Mouse (Mus musculus) brain, embryonic 14.5 days (tissue): ENCODE results near the gene Myo1d. TPM values are rescaled to one million over a fixed set of nuclear protein-coding genes. Genes with fewer than 3 reads are reported as not detected.

Experiments
- DNase-seq: peaks from one replicate; pipeline ENCODE4 v3.0.0-alpha.2; 2011; ENCODE audit warnings: low read depth
- CTCF ChIP-seq: fragments of 200-500 bp; IDR thresholded peaks from 2 replicates; pipeline ENCODE4 v1.5.1; 2012; ENCODE audit warnings: inconsistent platforms, mild to moderate bottlenecking, moderate library complexity, borderline replicate concordance; ENCODE audit not compliant: insufficient read depth, insufficient read length; ENCODE audit errors: extremely low read depth
- POLR2A ChIP-seq: fragments of 200-500 bp; IDR thresholded peaks from 2 replicates; pipeline ENCODE4 v1.6.1; 2012; ENCODE audit warnings: mild to moderate bottlenecking, inconsistent platforms, borderline replicate concordance; ENCODE audit not compliant: poor library complexity, insufficient read depth, insufficient read length, severe bottlenecking; ENCODE audit errors: extremely low read depth
- polyA plus RNA-seq: library from polyadenylated mRNA; depleted of rRNA; stranded (reverse); fragments of >200 nt; gene quantifications from 2 replicates; pipeline ENCODE4 v1.2.3, GENCODE M21; 2012

The Myo1d gene
- polyA plus RNA-seq, 1 experiment, result 2.2 TPM

DNA sequence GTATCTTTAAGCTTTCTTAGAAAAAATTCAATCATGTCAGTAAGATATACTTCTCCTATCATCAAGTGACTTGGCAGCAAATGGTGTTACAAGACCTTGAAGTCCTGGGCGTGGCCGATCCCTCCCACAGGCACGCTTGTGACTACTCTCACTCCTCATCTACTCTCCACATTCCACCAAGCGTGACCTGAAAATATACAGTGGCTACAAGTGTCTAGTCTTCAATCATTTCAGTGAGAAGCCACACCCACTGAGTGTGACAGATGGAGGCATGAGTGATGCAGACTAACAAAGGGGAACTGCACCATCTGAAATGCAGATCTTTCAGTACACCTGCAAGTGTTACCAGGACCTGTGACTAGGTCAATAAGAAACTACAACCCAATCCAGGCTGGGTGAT lies 79.2 kb downstream of the Myo1d start:
- no peak for DNase-seq
- TF ChIP-seq POLR2A (no peak), CTCF (no peak)

DNA sequence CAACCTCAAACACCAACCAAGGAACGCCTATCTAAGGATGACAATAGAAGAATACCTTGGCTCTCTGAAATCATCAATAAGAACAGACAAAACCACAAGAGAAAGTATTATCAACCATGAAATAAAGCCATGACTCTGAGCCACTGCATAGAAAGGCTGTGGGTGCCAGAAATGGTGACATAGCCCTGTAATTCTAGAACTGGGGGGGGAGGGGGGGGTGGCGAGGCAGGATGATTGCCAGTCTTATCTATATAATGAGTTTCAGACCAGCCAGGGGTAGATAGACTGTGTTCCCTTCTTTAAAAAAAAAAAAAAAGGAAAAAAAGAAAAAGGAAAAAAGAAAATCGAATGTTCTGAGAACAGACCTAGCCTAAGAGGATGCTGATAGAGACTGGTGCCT lies 81.1 kb downstream of the Myo1d start:
- TF ChIP-seq CTCF, result no peak
- no peak for TF ChIP-seq POLR2A
- no peak for DNase-seq

- TF ChIP-seq CTCF, result peak; percentile 42; the same call in 1 of the 2 replicates
- TF ChIP-seq POLR2A, result no peak
- DNase-seq, result peak; percentile 88
Measured at GRCm38 (mm10) chr11:80696350-80696749, 83.5 kb downstream of the Myo1d start.

DNA sequence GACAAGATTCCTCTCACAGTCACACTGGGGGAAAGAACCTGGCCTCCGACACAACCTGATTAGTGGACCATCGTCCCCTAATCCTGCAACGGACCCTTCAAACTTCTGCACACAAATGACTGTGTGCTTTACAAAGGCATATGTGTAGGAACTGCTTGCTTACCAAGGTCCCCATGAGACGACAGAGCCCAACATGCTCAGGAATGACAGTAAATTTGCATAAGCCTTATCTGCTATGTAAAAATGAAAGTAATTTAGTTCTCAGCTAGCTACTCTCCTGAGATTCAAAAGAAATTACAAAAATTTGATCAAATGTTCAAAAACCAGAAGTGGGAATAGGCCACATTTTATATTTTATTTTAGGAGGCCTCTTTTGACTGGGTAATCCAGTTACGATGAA lies 95.2 kb downstream of the Myo1d start:
- DNase-seq, result peak; percentile 11

GRCm38 (mm10) chr11:80682745-80683144 lies 97.1 kb downstream of the Myo1d start:
- no peak for DNase-seq
- TF ChIP-seq POLR2A (no peak), CTCF (no peak)

More for the DNA sequence above, 95.2 kb downstream of the Myo1d start:
- no peak for TF ChIP-seq POLR2A
- no peak for TF ChIP-seq CTCF

- DNase-seq, result no peak
- TF ChIP-seq CTCF, result no peak
- no peak for TF ChIP-seq POLR2A
Measured at GRCm38 (mm10) chr11:80673013-80673412, 106.8 kb downstream of the Myo1d start.

DNA sequence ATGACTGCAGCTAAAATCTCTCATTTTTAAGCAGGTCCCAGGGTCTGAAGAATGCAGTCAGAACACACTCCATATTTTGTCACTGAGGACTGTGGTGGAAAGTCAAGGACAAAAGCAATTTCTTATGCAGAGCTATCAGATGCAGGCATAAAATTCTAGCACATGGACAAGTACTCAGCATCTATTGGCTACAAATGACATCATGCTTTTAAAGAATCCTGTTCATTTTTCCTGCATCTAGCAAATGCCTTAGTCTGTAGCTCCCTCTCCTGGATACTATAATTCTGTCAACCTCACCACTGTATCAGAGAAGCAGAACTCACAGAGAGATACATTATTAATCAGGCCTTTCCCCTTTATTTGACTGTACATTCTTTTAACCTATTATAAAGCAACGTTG lies 109.4 kb downstream of the Myo1d start:
- TF ChIP-seq CTCF (peak; percentile 33), POLR2A (no peak)
- peak; percentile 95 for DNase-seq

DNA sequence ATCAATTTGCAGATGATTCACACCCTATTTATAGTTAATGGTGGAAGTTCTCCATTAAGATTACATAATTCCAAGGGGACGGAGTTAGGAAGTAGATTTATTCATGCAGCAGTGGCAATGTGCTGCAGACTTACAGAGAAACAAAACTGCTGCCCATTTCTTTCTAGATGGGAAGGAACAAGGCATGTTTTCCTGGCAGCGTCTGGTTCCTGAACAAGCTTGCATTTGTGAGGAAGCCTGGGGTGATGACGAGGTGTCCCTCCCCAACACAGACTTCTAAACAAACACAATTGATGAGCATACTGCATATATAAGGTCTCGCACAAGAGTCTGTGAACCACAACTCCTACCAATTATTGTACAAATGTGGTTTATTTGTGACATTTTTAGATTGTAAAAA lies 109.9 kb downstream of the Myo1d start:
- peak; percentile 55 for DNase-seq
- TF ChIP-seq POLR2A, result no peak
- no peak for TF ChIP-seq CTCF

- TF ChIP-seq POLR2A (no peak), CTCF (no peak)
- no peak for DNase-seq
Measured at GRCm38 (mm10) chr11:80666211-80666610, 113.6 kb downstream of the Myo1d start.

- TF ChIP-seq POLR2A (no peak), CTCF (no peak)
- DNase-seq, result no peak
Measured at GRCm38 (mm10) chr11:80664261-80664660, 115.6 kb downstream of the Myo1d start.

- TF ChIP-seq CTCF (no peak), POLR2A (no peak)
- no peak for DNase-seq
Measured at GRCm38 (mm10) chr11:80645111-80645510, 134.7 kb downstream of the Myo1d start.

DNA sequence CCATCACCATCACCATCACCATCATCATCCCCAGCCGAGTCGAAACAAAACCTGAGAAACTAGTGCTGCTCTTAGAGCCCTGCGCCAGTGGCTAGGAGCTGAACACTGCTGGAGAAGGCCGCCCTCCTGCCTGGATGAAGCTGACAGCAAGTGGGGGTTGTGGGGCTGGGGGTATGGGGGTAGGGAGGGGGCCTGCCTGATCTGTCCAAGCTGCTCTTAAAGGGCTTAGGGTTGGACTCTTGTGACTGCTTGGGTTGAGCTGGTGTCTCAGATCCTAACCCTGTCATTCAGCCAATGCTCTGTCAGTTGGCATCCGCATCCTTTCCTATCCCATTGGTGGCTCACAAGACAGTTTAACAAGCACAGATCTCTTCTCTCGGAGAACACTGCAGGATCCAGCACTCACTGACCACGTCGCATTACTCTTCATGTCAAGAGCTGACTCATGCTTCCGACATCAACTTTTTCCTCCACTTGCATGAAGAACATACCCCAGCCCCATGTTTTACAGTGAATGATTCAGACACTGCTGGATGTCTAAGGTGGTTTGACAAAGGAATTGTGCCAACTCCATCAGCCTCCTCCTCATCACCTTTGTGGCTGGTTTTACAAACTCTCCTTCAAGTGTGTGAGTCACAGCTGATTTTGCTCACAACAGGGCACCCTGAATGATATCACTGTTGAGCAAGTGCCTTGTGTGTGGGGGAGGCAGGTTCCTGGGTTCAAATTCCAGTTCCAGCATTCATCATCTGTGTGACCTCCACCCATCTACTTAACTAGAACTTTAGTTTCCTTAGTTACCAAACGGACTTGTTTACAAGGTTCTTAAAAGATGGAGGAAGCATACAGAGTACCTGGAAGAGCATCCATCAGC lies 150.6 kb downstream of the Myo1d start:
- no peak for DNase-seq
- TF ChIP-seq POLR2A (no peak), CTCF (no peak)
